Comparison of ENCODE assay signal across 11 mouse cellular contexts in the genomic region with DNA sequence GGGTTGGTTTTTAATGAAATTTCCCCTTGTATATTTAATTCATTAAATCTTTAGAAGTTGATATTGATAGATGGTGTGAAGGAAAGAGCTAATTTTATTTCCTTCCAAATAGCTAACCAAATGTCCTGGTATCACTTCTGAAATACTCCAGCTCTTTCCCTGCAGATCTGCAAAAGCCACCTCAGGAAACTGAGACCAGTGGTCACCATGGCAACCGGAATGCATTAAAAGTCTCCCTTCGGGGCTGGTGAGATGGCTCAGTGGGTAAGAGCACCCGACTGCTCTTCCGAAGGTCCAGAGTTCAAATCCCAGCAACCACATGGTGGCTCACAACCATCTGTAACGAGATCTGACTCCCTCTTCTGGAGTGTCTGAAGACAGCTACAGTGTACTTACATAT. TPM values are rescaled to one million over a fixed set of nuclear protein-coding genes. Genes with fewer than 3 reads are reported as not detected.
"Had no signal": no experiment of that assay in that cellular context is flagged by ENCODE, and none has a peak within 500 bp of the region (broad histone marks: within the 10 kb centered on the region; RNA-seq: fewer than 3 reads in every experiment).

No protein-coding gene starts in this region.

RNA-seq across cellular contexts. Expression of a gene that starts 33.3 kb away (rescaled TPM):
- total RNA-seq: neutrophil, adult 5-6 weeks had no signal
- polyA plus RNA-seq: neural tube, embryonic 11.5 days; neural tube, embryonic 12.5 days; neural tube, embryonic 13.5 days; neural tube, embryonic 14.5 days; neural tube, embryonic 15.5 days; small intestine, adult 2 months; spleen, adult 2 months; stomach, embryonic 14.5 days; stomach, postnatal 0 days; urinary bladder, adult 2 months had no signal
